Mouse (Mus musculus): ENCODE results near the gene Gm11127. TPM values are rescaled to one million over a fixed set of nuclear protein-coding genes. Genes with fewer than 3 reads are reported as not detected.
"Not testable (repeated sequence)": the region's sequence is repeated elsewhere in the genome, so short reads cannot be mapped to it uniquely, and the experiment has no call there.

Gm11127 gene
- polyA plus RNA-seq, 1 experiment from 2014 or later, result not detected

- H3K27ac ChIP-seq (ENCODE audit: low read length), result not testable (repeated sequence)
Measured at GRCm38 (mm10) chr17:36082519-36083232, 24.5 kb upstream of the Gm11127 start.

GRCm38 (mm10) chr17:36081901-36082300, 23.7 kb upstream of the Gm11127 start:
- not testable (repeated sequence) for H3K9ac ChIP-seq (replicated peaks; ENCODE audit: low read depth, low read length); H3K27ac ChIP-seq (ENCODE audit: low read length); ATAC-seq (ENCODE audit: insufficient number of reproducible peaks, insufficient read depth, low FRiP score, low read depth); H3K9me3 ChIP-seq (ENCODE audit: control insufficient read depth, low read depth, low read length); H3K4me2 ChIP-seq (replicated peaks; ENCODE audit: low read depth, low read length); H3K27me3 ChIP-seq (ENCODE audit: control insufficient read depth, insufficient read depth, low read length); H3K4me3 ChIP-seq (ENCODE audit: low read depth, low read length); H3K36me3 ChIP-seq (ENCODE audit: control insufficient read depth, insufficient read depth, low read length); H3K4me1 ChIP-seq (ENCODE audit: control insufficient read depth, insufficient read depth, low read length)

More at GRCm38 (mm10) chr17:36082519-36083232, 24.5 kb upstream of the Gm11127 start:
- not testable (repeated sequence) for H3K9me3 ChIP-seq (ENCODE audit: control insufficient read depth, low read depth, low read length); H3K36me3 ChIP-seq (ENCODE audit: control insufficient read depth, insufficient read depth, low read length); H3K27me3 ChIP-seq (ENCODE audit: control insufficient read depth, insufficient read depth, low read length); ATAC-seq (ENCODE audit: insufficient number of reproducible peaks, insufficient read depth, low FRiP score, low read depth); H3K9ac ChIP-seq (replicated peaks; ENCODE audit: low read depth, low read length); H3K4me1 ChIP-seq (ENCODE audit: control insufficient read depth, insufficient read depth, low read length)
- H3K4me3 ChIP-seq (ENCODE audit: low read depth, low read length), result peak overlapping the region; percentile 48
- peak overlapping the region; percentile 96 for H3K4me2 ChIP-seq (replicated peaks; ENCODE audit: low read depth, low read length)
- WGBS, result 37% methylated on average over 5 of the region's 6 CpGs

- H3K9me3 ChIP-seq (ENCODE audit: control insufficient read depth, low read depth, low read length), result no peaks in the 10 kb centered on the region
- 38% methylated on average over 2 of the region's 2 CpGs for WGBS
- H3K9ac ChIP-seq (replicated peaks; ENCODE audit: low read depth, low read length), result no peak overlapping the region
- no peak for ATAC-seq (ENCODE audit: insufficient number of reproducible peaks, insufficient read depth, low FRiP score, low read depth)
- H3K27me3 ChIP-seq (ENCODE audit: control insufficient read depth, insufficient read depth, low read length), result no peaks in the 10 kb centered on the region
- H3K4me3 ChIP-seq (ENCODE audit: low read depth, low read length), result no peak overlapping the region
- H3K27ac ChIP-seq (ENCODE audit: low read length), result no peak overlapping the region
- no peaks in the 10 kb centered on the region for H3K36me3 ChIP-seq (ENCODE audit: control insufficient read depth, insufficient read depth, low read length)
- no peaks in the 10 kb centered on the region for H3K4me1 ChIP-seq (ENCODE audit: control insufficient read depth, insufficient read depth, low read length)
- no peak overlapping the region for H3K4me2 ChIP-seq (replicated peaks; ENCODE audit: low read depth, low read length)
Measured at GRCm38 (mm10) chr17:36060829-36061228, 2.7 kb upstream of the Gm11127 start.

- not testable (repeated sequence) for ATAC-seq (ENCODE audit: insufficient number of reproducible peaks, insufficient read depth, low FRiP score, low read depth); H3K27ac ChIP-seq (ENCODE audit: low read length); H3K4me1 ChIP-seq (ENCODE audit: control insufficient read depth, insufficient read depth, low read length); H3K9ac ChIP-seq (replicated peaks; ENCODE audit: low read depth, low read length); H3K27me3 ChIP-seq (ENCODE audit: control insufficient read depth, insufficient read depth, low read length); H3K4me3 ChIP-seq (ENCODE audit: low read depth, low read length); H3K4me2 ChIP-seq (replicated peaks; ENCODE audit: low read depth, low read length); H3K9me3 ChIP-seq (ENCODE audit: control insufficient read depth, low read depth, low read length); H3K36me3 ChIP-seq (ENCODE audit: control insufficient read depth, insufficient read depth, low read length)
- WGBS, result 84% methylated on average over 23 of the region's 25 CpGs
Measured at GRCm38 (mm10) chr17:36057927-36058326, 244 bp downstream of the Gm11127 start.

GRCm38 (mm10) chr17:36043286-36043685, 14.9 kb downstream of the Gm11127 start:
- Histone ChIP-seq H3K9me3 (ENCODE audit: control insufficient read depth, low read depth, low read length) (no peaks in the 10 kb centered on the region), H3K4me3 (ENCODE audit: low read depth, low read length) (peak overlapping the region; percentile 31), H3K36me3 (ENCODE audit: control insufficient read depth, insufficient read depth, low read length) (no peaks in the 10 kb centered on the region), H3K9ac (replicated peaks; ENCODE audit: low read depth, low read length) (no peak overlapping the region), H3K27me3 (ENCODE audit: control insufficient read depth, insufficient read depth, low read length) (no peaks in the 10 kb centered on the region), H3K4me2 (replicated peaks; ENCODE audit: low read depth, low read length) (peak overlapping the region; percentile 58), H3K27ac (ENCODE audit: low read length) (no peak overlapping the region), H3K4me1 (ENCODE audit: control insufficient read depth, insufficient read depth, low read length) (no peaks in the 10 kb centered on the region)
- WGBS, result 79% methylated on average over 3 of the region's 3 CpGs
- no peak for ATAC-seq (ENCODE audit: insufficient number of reproducible peaks, insufficient read depth, low FRiP score, low read depth)

- not testable (repeated sequence) for H3K27me3 ChIP-seq (ENCODE audit: control insufficient read depth, insufficient read depth, low read length); H3K4me1 ChIP-seq (ENCODE audit: control insufficient read depth, insufficient read depth, low read length); H3K36me3 ChIP-seq (ENCODE audit: control insufficient read depth, insufficient read depth, low read length); H3K9me3 ChIP-seq (ENCODE audit: control insufficient read depth, low read depth, low read length)
- peak; percentile 94 for ATAC-seq (ENCODE audit: insufficient number of reproducible peaks, insufficient read depth, low FRiP score, low read depth)
- Histone ChIP-seq H3K4me2 (replicated peaks; ENCODE audit: low read depth, low read length) (peak within 1 kb of the TSS; percentile 58), H3K4me3 (ENCODE audit: low read depth, low read length) (peak within 1 kb of the TSS; percentile 31), H3K9ac (replicated peaks; ENCODE audit: low read depth, low read length) (peak within 1 kb of the TSS; percentile 25; the same call in 1 of the 2 replicates), H3K27ac (ENCODE audit: low read length) (peak within 1 kb of the TSS; percentile 22; the same call in 1 of the 2 replicates)
- WGBS, result under 1% methylated on average over 12 of the region's 12 CpGs
Measured at GRCm38 (mm10) chr17:36042610-36043169, 15.5 kb downstream of the Gm11127 start, which contains the start of the genes H2-T22 and Gm6034. H2-T22 (minus strand) TSS chr17:36042747. Gm6034 (plus strand) TSS chr17:36042961.

GRCm38 (mm10) chr17:36042055-36042454, 16.1 kb downstream of the Gm11127 start:
- Histone ChIP-seq H3K4me2 (replicated peaks; ENCODE audit: low read depth, low read length) (peak overlapping the region; percentile 58), H3K9ac (replicated peaks; ENCODE audit: low read depth, low read length) (peak overlapping the region; percentile 25; the same call in 1 of the 2 replicates), H3K4me3 (ENCODE audit: low read depth, low read length) (peak overlapping the region; percentile 31)
- H3K27me3 ChIP-seq (ENCODE audit: control insufficient read depth, insufficient read depth, low read length); H3K27ac ChIP-seq (ENCODE audit: low read length); H3K4me1 ChIP-seq (ENCODE audit: control insufficient read depth, insufficient read depth, low read length); H3K9me3 ChIP-seq (ENCODE audit: control insufficient read depth, low read depth, low read length); H3K36me3 ChIP-seq (ENCODE audit: control insufficient read depth, insufficient read depth, low read length): not testable (repeated sequence)
- 0% methylated on average over 19 of the region's 19 CpGs for WGBS
- peak; percentile 62; the same call in 1 of the 2 replicates for ATAC-seq (ENCODE audit: insufficient number of reproducible peaks, insufficient read depth, low FRiP score, low read depth)

- WGBS, result 80% methylated on average over 2 of the region's 2 CpGs
- not testable (repeated sequence) for H3K4me2 ChIP-seq (replicated peaks; ENCODE audit: low read depth, low read length); ATAC-seq (ENCODE audit: insufficient number of reproducible peaks, insufficient read depth, low FRiP score, low read depth); H3K36me3 ChIP-seq (ENCODE audit: control insufficient read depth, insufficient read depth, low read length); H3K4me1 ChIP-seq (ENCODE audit: control insufficient read depth, insufficient read depth, low read length); H3K9ac ChIP-seq (replicated peaks; ENCODE audit: low read depth, low read length); H3K4me3 ChIP-seq (ENCODE audit: low read depth, low read length); H3K27me3 ChIP-seq (ENCODE audit: control insufficient read depth, insufficient read depth, low read length); H3K27ac ChIP-seq (ENCODE audit: low read length); H3K9me3 ChIP-seq (ENCODE audit: control insufficient read depth, low read depth, low read length)
Measured at GRCm38 (mm10) chr17:36040604-36041003, 17.6 kb downstream of the Gm11127 start.
